Mouse (Mus musculus) testis, adult 2 months (tissue): ENCODE results near the gene Ldlrad1. TPM values are rescaled to one million over a fixed set of nuclear protein-coding genes. Genes with fewer than 3 reads are reported as not detected.

Source experiments
- H3K27ac ChIP-seq: fragments of 200-500 bp; 2 replicates; pipeline ENCODE4 v1.5.1; 2012; ENCODE audit warnings: low read depth, low read length; ENCODE audit not compliant: control insufficient read depth, insufficient read depth
- H3K27me3 ChIP-seq: fragments of 200-500 bp; 2 replicates; pipeline ENCODE4 v1.6.1; 2012; ENCODE audit warnings: mild to moderate bottlenecking, low read length, moderate library complexity; ENCODE audit not compliant: control insufficient read depth, insufficient read depth
- H3K36me3 ChIP-seq: fragments of 200-500 bp; 2 replicates; pipeline ENCODE4 v1.6.1; 2012; ENCODE audit warnings: mild to moderate bottlenecking, low read length; ENCODE audit not compliant: control insufficient read depth, insufficient read depth
- H3K4me1 ChIP-seq: fragments of 200-500 bp; 2 replicates; pipeline ENCODE4 v1.6.1; 2012; ENCODE audit warnings: low read length; ENCODE audit not compliant: control insufficient read depth, insufficient read depth
- H3K4me3 ChIP-seq: fragments of 200-500 bp; 2 replicates; pipeline ENCODE4 v1.5.1; 2012; ENCODE audit warnings: low read depth, mild to moderate bottlenecking, low read length, moderate library complexity, mixed read lengths; ENCODE audit not compliant: control insufficient read depth
- CTCF ChIP-seq: fragments of 200-500 bp; IDR thresholded peaks from 2 replicates; pipeline ENCODE4 v1.5.1; 2012; ENCODE audit warnings: low read depth, mild to moderate bottlenecking, inconsistent platforms, low read length, moderate library complexity; ENCODE audit not compliant: control insufficient read depth, insufficient read depth, insufficient replicate concordance
- POLR2A ChIP-seq: fragments of 200-500 bp; IDR thresholded peaks from 2 replicates; pipeline ENCODE4 v1.6.1; 2012; ENCODE audit warnings: low read depth, mild to moderate bottlenecking, inconsistent platforms, low read length, moderate library complexity; ENCODE audit not compliant: control insufficient read depth
- polyA plus RNA-seq: library from polyadenylated mRNA; depleted of rRNA; stranded (reverse); fragments of >200 nt; gene quantifications from 2 replicates; pipeline ENCODE4 v1.2.3, GENCODE M21; 2012; rRNA removed

The Ldlrad1 gene
- 0.41 and 0.59 TPM in 2 replicates for polyA plus RNA-seq

DNA sequence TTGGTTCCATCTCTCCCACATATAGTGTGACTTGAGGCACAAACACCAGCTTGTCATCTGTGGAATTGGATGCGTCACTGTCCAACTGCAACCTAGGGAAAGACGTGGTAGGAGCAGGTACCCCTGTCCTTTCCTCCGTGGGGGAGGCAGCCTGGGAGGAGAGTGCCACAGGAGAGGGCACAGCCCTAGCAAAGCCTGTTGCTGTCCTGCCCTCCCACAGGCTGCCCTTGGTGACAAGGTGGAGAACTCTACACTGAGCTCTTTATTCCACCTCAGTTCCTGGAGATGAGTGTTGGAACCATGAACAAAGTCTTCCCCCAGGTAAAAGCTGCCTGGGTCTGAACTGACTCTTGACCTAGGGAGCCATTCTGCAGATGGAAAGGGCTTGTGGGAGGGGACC lies at the start of gene Ldlrad1:
TSS of gene Ldlrad1 (plus strand) at position 301 of the 400 bp plus-strand sequence.
- no peaks in the 10 kb centered on the region for H3K36me3 ChIP-seq
- H3K27ac ChIP-seq = no peak within 1 kb of the TSS
- H3K4me3 ChIP-seq = no peak within 1 kb of the TSS
- H3K4me1 ChIP-seq = no peaks in the 10 kb centered on the region
- H3K27me3 ChIP-seq = no peaks in the 10 kb centered on the region
- no peak for TF ChIP-seq CTCF

DNA sequence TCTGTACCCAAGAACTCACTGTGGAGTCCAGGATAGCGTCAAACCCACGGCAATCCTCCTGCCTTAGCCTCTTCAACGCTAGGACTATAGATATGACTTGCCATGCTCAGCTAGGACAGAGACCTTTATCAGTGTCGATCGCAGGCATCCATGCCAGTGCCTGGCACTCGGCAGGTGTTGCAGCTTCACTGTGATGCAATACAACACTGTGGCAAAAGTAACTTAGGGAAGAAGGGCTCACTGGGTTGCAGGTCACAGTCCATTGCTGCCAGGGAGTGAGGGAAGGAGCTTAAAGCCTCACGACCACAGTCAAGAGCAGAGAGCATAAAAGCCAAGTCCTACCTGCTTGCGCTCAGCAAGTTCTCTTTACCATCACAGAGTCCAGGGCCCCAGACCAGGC lies 48.8 kb upstream of the Ldlrad1 start:
- TF ChIP-seq POLR2A (no peak), CTCF (no peak)
- Histone ChIP-seq H3K27ac (no peak overlapping the region), H3K27me3 (no peaks in the 10 kb centered on the region), H3K4me3 (no peak overlapping the region), H3K4me1 (no peaks in the 10 kb centered on the region; the same call in 1 of the 2 replicates), H3K36me3 (no peaks in the 10 kb centered on the region)

DNA sequence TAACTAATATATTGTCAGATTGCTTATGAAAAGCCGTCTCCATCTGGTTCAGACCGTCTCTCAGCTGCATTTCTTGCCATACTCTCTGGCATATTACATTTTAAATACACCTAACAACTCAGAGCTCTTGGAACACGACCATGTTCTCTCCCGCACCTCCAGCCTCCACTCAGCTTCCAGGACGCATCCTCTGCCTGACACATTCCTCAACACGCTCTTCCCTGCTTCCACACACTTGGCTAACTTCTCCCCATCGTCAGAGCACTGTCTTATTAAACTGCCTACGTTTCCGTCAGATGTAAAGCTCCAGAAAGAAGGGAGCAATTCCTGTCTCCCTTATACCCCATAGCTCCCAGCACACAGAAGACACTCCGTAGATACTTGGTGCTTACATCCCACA lies 45.6 kb upstream of the Ldlrad1 start:
- TF ChIP-seq CTCF (no peak), POLR2A (no peak)
- no peak overlapping the region for H3K27ac ChIP-seq
- no peaks in the 10 kb centered on the region for H3K27me3 ChIP-seq
- H3K36me3 ChIP-seq = 0 out of 2 replicates have a peak, but pooled peaks cover 1% of the 10 kb centered on the region
- no peaks in the 10 kb centered on the region; the same call in 1 of the 2 replicates for H3K4me1 ChIP-seq
- no peak overlapping the region for H3K4me3 ChIP-seq

DNA sequence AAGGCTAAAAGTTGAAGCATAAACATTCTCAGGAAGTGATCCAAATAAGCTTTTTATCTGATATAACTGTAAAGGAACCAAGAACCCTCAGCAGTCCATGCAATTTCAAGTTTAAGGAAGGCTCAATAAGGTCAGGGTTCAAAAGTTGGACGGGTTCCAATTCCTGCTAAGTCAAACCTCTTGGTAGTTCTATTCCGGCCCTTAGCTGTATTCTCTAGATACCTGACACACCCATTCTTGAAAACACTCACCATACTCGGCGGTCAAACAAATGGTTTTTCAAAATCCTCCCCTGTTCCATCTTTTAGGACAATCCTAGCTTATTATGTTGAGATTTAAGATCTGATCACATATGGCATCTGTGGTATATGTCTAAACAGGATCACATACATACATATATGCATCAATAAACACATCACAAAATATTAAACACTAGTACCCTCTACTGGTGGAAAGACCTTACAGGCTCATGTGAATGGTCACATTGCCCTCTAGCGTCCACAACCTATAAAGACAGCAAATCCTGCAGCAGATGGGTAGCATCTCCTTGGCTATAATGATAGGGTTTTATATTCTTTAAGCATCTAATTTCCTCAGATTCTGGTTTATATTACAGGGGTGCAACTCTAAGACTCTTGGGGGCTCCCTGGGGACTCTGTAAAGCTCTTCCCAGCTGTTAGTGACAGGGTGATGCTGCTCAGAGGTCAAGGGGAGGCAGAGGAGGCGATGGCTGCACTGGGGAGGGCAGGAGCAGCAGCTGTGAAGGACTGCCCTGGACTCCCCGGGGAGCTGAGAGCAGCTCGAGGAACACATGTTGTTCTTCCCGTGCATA lies 45.0 kb upstream of the Ldlrad1 start:
- Histone ChIP-seq H3K4me1 (no peaks in the 10 kb centered on the region; the same call in 1 of the 2 replicates), H3K36me3 (0 out of 2 replicates have a peak, but pooled peaks cover 1% of the 10 kb centered on the region), H3K27ac (no peak overlapping the region), H3K27me3 (no peaks in the 10 kb centered on the region), H3K4me3 (peak overlapping the region; percentile 23)
- TF ChIP-seq POLR2A (no peak), CTCF (no peak; the same call in 1 of the 2 replicates)

DNA sequence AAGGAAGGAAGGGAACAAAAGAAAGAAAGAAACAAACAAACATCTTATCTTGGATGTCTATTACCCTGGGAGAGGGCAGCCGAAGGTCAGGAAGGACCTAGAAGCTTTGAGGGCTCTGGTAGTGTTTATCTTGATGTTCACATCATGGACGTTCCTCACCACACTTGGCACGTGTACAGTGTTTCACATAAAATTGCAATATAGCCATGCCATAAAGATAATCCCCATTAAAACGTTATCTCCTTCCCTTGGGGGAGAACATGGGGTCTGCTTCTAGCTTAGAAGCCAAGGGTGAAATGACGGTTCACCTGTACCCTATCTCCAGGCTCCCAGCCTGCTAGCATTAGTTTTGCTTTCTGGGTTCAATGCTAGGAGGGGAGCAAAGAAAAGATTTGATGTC lies 42.3 kb upstream of the Ldlrad1 start:
- Histone ChIP-seq H3K27me3 (no peaks in the 10 kb centered on the region), H3K36me3 (0 out of 2 replicates have a peak, but pooled peaks cover 1% of the 10 kb centered on the region), H3K4me3 (no peak overlapping the region), H3K27ac (no peak overlapping the region), H3K4me1 (no peaks in the 10 kb centered on the region; the same call in 1 of the 2 replicates)
- no peak for TF ChIP-seq CTCF
- TF ChIP-seq POLR2A = no peak

DNA sequence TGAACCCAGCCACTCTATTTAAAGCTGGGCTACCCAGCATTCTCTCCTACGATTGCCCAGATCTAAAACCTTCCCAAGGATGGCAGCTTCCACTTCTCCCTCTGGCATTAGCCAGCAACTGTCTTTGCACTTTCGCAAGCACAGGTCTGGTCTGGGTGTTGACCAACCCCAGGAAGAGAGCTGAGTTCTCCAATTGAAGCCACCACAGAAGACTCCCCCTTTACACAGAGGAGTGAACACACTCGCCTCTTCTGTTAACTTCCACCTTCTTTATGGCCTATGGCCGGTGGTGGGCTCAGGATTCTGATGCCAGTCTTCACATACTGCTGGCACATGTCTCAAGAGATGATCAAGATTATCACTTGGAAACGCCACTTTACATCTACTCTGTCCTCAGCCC lies 41.2 kb upstream of the Ldlrad1 start:
- Histone ChIP-seq H3K4me3 (no peak overlapping the region), H3K27me3 (no peaks in the 10 kb centered on the region), H3K27ac (no peak overlapping the region), H3K36me3 (0 out of 2 replicates have a peak, but pooled peaks cover 1% of the 10 kb centered on the region), H3K4me1 (no peaks in the 10 kb centered on the region; the same call in 1 of the 2 replicates)
- TF ChIP-seq POLR2A (no peak), CTCF (no peak)

DNA sequence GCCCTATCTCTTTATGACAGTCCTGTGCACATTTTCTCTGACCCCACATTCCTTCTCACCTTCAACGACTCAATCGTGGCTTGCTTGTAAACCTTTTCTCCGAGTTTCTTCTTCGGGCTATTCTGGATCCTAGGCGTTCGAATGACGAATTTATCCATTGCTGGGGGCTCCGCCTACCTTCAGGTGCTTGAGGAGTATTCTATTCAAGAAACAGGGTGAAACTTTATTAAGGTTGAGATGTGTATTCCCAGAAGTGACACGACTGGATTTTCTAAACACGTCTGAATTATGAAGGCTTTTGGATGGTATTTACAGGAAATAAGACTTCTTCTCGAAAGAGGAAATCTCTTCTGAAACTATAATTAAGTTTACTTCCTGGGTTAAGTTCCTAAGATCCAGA lies 31.5 kb upstream of the Ldlrad1 start:
- peak overlapping the region; percentile 86 for H3K4me3 ChIP-seq
- H3K27ac ChIP-seq = peak overlapping the region; percentile 94
- no peaks in the 10 kb centered on the region for H3K27me3 ChIP-seq
- H3K36me3 ChIP-seq = peaks cover 2% of the 10 kb centered on the region
- peaks cover 2% of the 10 kb centered on the region for H3K4me1 ChIP-seq
- TF ChIP-seq POLR2A (no peak), CTCF (no peak)
